Mouse (Mus musculus) kidney, adult 18-20 months (tissue): ENCODE measurements around the gene Slc26a8.

Experiments
- DNase-seq: peaks from one replicate; pipeline ENCODE4 v3.0.0; 2021

Gene Slc26a8

DNA sequence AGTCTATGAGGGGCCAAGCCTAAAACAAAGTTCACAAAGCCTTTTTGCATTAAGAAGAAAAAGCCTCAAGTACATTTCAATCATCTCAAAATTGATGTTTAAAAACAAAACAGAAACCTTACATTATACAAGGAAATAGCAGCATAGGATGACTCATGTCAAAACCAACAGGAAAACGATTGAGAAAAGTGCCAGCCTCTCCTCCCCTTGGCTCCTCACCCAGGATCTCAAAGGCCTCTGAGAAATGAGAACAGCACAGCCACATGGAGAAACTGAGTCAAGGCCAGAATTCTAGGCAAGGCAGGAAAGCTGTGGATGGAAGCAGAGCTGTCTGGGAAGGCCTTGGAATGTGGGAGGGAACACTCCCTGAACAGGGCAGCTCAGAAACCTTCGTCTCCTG lies 101.4 kb downstream of the Slc26a8 start:
- DNase-seq, result no peak
